Mouse (Mus musculus) stomach, postnatal 0 days (tissue): ENCODE results near the gene Esrp2. TPM values are rescaled to one million over a fixed set of nuclear protein-coding genes. Genes with fewer than 3 reads are reported as not detected.
A peak's percentile ranks its signal among the peaks of the same experiment; 100 is the strongest.

ENCODE experiments used
- ATAC-seq: fragments of 200-750 bp; cut with Nextera tagmentation; 2 replicates; pipeline ENCODE4 v1.8.0; 2017; ENCODE audit not compliant: low FRiP score, low TSS enrichment
- DNase-seq: peaks from one replicate; pipeline ENCODE4 v3.0.0-alpha.2; 2016; ENCODE audit warnings: low spot score
- H3K27ac ChIP-seq: fragments of 300-500 bp; sonication (generic); replicated peaks from 2 replicates; pipeline ENCODE4 v1.5.1; 2014; ENCODE audit warnings: mild to moderate bottlenecking, control low read depth
- H3K27me3 ChIP-seq: fragments of 300-500 bp; sonication (generic); 2 replicates; pipeline ENCODE4 v1.6.1; 2014; ENCODE audit warnings: low read length; ENCODE audit not compliant: control insufficient read depth, insufficient read depth
- H3K36me3 ChIP-seq: fragments of 300-500 bp; sonication (generic); 2 replicates; pipeline ENCODE4 v1.6.1; 2014; ENCODE audit warnings: low read length, mixed read lengths; ENCODE audit not compliant: control insufficient read depth, insufficient read depth
- H3K4me1 ChIP-seq: fragments of 300-500 bp; sonication (generic); replicated peaks from 2 replicates; pipeline ENCODE4 v1.6.1; 2014; ENCODE audit warnings: antibody characterized with exemption; ENCODE audit not compliant: control insufficient read depth, insufficient read depth
- H3K4me2 ChIP-seq: fragments of 300-500 bp; sonication (generic); replicated peaks from 2 replicates; pipeline ENCODE4 v1.6.1; 2014; ENCODE audit warnings: low read depth, mild to moderate bottlenecking, control low read depth, moderate library complexity
- H3K4me3 ChIP-seq: fragments of 300-500 bp; sonication (generic); 2 replicates; pipeline ENCODE4 v1.5.1; 2014; ENCODE audit warnings: low read depth, low read length, control low read depth
- H3K9ac ChIP-seq: fragments of 300-500 bp; sonication (generic); 2 replicates; pipeline ENCODE4 v1.6.1; 2014; ENCODE audit warnings: mild to moderate bottlenecking, low read length, control low read depth, mixed read lengths
- H3K9me3 ChIP-seq: fragments of 300-500 bp; sonication (generic); 2 replicates; pipeline ENCODE4 v1.6.1; 2016; ENCODE audit warnings: low read length; ENCODE audit not compliant: control insufficient read depth
- CTCF ChIP-seq: IDR thresholded peaks from 2 replicates; pipeline ENCODE4 v1.5.1; 2016; ENCODE audit warnings: antibody characterized with exemption, low read depth, mild to moderate bottlenecking, moderate library complexity
- EP300 ChIP-seq: optimal IDR thresholded peaks from 2 replicates; pipeline ENCODE3; 2016; ENCODE audit warnings: antibody characterized with exemption
- WGBS: fragments of 180-500 bp; shearing (Covaris S2); extraction: QIAGEN DNeasy Blood & Tissue Kit; methylation state at CpG from one replicate; pipeline ENCODE4 v1.1.7; 2014; 5-methylcytosine and 5-hydroxymethylcytosine counted together
- polyA plus RNA-seq: library from polyadenylated mRNA; unstranded; fragments of >200 nt; fragmentation: Nextera tagmentation; extraction: Ambion mirVana; gene quantifications from 2 replicates; pipeline ENCODE4 v1.2.1, GENCODE M21; 2015

The Esrp2 gene
- polyA plus RNA-seq, 1 experiment from 2014 or later, result 38.9 TPM

DNA sequence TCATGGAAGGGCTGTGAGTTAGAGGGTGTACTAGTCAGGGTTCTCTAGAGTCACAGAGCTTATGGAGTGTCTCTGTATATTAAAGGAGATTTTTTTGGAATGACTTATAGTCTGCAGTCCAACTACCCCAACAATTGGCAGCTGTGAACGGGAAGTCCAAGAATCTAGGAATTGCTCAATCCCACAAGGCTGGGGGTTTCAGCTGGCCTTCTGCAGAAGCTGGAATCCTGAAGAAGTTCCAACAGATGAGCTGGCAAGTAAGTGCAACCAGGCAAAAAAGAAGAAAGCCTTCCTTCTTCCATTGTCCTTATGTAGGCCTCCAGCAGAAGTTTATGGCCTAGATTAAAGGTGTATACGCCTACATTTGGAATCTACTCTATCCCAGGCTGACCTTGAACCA, 8.6 kb upstream of the Esrp2 start:
- H3K9ac ChIP-seq, result no peak overlapping the region
- DNase-seq, result no peak

DNA sequence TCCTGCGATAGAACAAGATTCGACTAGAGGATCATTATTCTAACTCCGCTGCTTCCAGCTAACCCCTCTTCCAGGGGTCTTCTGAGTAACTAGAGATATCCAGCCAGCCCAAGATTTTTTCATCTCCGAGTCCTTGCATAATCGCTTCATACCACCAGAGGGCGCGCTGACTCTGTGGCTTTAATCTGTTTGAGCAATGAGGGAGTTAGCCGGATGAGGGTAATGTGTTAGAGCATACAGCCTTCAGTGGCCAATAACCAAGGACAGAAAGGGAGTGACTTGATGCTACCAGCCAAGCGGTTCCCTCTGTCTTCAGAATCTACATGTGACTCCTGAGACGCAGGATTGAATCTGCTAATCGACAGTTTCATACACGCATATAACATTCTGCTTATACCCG, 4.0 kb upstream of the Esrp2 start:
- peak; percentile 87 for DNase-seq
- ATAC-seq, result no peak
- no peaks in the 10 kb centered on the region; the same call in 1 of the 2 replicates for H3K27me3 ChIP-seq
- TF ChIP-seq CTCF (peak; percentile 98), EP300 (no peak)
- no peaks in the 10 kb centered on the region for H3K9me3 ChIP-seq
- no peaks in the 10 kb centered on the region for H3K4me1 ChIP-seq
- H3K4me2 ChIP-seq, result no peak overlapping the region
- H3K4me3 ChIP-seq, result no peak overlapping the region
- H3K36me3 ChIP-seq, result no peaks in the 10 kb centered on the region
- WGBS, result 12% methylated on average over 13 of the region's 13 CpGs
- no peak overlapping the region for H3K9ac ChIP-seq
- no peak overlapping the region for H3K27ac ChIP-seq

More for the DNA sequence above, 8.6 kb upstream of the Esrp2 start:
- Histone ChIP-seq H3K36me3 (no peaks in the 10 kb centered on the region), H3K4me3 (no peak overlapping the region), H3K4me1 (no peaks in the 10 kb centered on the region), H3K4me2 (no peak overlapping the region), H3K27me3 (no peaks in the 10 kb centered on the region), H3K9me3 (no peaks in the 10 kb centered on the region), H3K27ac (no peak overlapping the region; the same call in 1 of the 2 replicates)
- no peak for TF ChIP-seq EP300
- TF ChIP-seq CTCF, result no peak
- no peak for ATAC-seq
- WGBS, result 72% methylated on average over 2 of the region's 2 CpGs

DNA sequence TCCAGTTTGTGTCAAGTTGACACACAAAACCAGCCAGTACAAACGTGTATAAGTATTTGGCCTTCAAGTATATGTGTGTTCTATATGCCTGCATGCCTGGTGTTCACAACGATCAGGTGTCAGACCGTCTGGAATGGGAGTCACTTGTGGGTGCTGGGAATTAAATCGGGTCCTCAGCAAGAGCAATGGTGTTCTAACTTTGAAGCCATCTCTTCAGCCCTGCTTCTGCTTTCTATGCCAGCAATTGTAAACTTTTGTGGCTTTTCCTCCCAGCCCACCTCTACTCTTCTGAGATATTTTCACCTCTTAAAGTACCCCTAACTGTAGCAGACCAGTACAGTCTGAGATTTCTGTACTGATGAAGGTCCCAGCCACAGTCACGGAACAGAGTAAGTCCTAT, 3.4 kb upstream of the Esrp2 start:
- 67% methylated on average over 5 of the region's 5 CpGs for WGBS
- H3K4me1 ChIP-seq, result no peaks in the 10 kb centered on the region
- ATAC-seq (no peak), DNase-seq (no peak)
- H3K9ac ChIP-seq, result no peak overlapping the region
- no peak overlapping the region for H3K4me2 ChIP-seq
- H3K27ac ChIP-seq, result no peak overlapping the region
- H3K27me3 ChIP-seq, result no peaks in the 10 kb centered on the region; the same call in 1 of the 2 replicates
- H3K36me3 ChIP-seq, result no peaks in the 10 kb centered on the region
- TF ChIP-seq EP300, result no peak
- no peak for TF ChIP-seq CTCF
- H3K9me3 ChIP-seq, result no peaks in the 10 kb centered on the region
- H3K4me3 ChIP-seq, result no peak overlapping the region

DNA sequence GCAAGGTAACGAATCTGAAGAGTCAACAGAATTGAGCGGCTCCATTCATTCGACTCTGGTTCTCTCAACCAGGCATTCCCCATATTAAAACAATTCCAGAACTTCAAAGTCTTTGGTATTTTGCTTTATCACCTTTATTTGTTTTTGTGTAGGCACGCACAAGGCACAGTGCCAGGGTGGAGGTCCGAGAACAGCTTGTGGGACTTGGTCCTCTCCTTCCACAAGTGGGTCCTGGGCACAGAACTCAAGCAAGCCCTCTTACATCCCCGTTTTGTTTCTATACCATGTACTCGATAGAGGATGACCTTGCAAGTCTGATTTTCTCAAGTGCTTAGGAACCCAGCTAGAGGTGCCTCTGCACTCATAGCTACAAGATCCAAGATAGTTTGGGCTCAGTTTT, 1.8 kb upstream of the Esrp2 start:
- peak overlapping the region; percentile 95 for H3K27ac ChIP-seq
- no peaks in the 10 kb centered on the region for H3K36me3 ChIP-seq
- DNase-seq (no peak), ATAC-seq (no peak)
- peak overlapping the region; percentile 78 for H3K4me2 ChIP-seq
- 11% methylated on average over 7 of the region's 7 CpGs for WGBS
- H3K9me3 ChIP-seq, result no peaks in the 10 kb centered on the region
- H3K9ac ChIP-seq, result peak overlapping the region; percentile 81
- TF ChIP-seq EP300 (no peak), CTCF (no peak)
- peak overlapping the region; percentile 62 for H3K4me3 ChIP-seq
- peaks cover 2% of the 10 kb centered on the region; the same call in 1 of the 2 replicates for H3K27me3 ChIP-seq
- no peaks in the 10 kb centered on the region for H3K4me1 ChIP-seq

DNA sequence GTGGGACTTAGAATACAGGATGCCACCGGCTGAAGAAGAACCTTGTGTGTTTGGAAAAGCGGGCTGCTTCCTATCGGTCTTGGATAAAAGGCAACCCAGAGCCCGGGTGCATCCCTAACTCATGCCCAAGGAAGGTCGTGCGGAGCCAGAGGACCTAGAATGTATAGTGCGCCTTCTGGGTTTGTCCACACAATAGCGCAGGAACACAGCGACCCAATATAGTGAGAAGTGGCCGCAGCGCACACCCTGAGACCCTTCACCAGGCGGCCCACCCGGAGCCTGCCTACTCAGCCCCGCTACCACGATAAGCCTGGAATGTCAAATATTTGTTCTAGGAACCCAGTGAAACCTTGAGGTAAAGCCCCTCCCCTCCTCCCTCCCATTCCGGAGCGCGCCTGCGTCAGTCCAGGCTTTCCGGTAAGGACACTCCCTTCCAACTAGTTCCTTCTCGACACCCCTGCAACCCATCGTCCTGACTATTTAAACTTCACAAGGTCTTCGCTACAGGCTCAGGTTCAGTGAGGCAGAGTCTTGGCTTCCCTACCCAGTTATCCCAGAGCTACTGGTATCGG, 1.2 kb upstream of the Esrp2 start:
- Histone ChIP-seq H3K27ac (peak overlapping the region; percentile 95), H3K4me2 (peak overlapping the region; percentile 78), H3K27me3 (peaks cover 2% of the 10 kb centered on the region; the same call in 1 of the 2 replicates), H3K36me3 (no peaks in the 10 kb centered on the region), H3K9me3 (no peaks in the 10 kb centered on the region), H3K4me3 (peak overlapping the region; percentile 62), H3K9ac (peak overlapping the region; percentile 81), H3K4me1 (no peaks in the 10 kb centered on the region)
- under 1% methylated on average over 21 of the region's 24 CpGs for WGBS
- DNase-seq, result peak; percentile 91
- no peak for TF ChIP-seq EP300
- no peak for TF ChIP-seq CTCF
- ATAC-seq, result 0 out of 2 replicates have a peak, but pooled peaks have one; percentile 1

DNA sequence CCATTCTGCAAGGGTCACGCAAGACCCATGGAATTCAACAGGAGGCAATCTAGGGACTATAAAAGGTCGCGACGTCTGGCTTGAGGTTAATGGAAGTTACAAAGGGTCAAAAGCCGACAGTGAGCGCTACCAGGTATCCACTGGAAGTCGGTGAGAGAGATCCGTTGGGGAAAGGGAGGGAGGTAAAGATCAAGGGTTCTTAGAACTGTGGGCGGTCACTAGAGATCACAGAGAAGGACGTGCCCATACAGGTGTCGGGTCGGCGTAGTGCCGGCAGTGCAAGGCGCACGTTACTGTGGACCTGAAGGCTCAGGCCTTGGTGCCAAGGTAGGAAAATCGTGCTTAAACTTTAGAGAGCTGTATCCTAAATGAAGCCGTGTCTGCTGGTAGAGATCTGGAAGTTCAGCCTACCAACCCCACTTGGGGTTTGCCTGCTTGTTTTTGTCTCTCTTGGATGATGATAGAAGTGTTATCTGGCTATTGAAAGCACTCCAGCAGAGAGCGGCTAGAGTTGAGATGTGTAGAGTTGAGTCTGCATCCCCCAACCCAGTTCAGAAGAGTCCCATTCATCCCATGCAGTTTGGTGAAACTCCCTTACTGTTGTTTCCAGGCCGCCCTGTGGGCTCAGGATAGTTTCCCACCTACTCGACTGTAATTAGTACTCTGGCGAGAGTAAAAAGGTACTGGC, 588 bp upstream of the Esrp2 start:
- DNase-seq (peak; percentile 52), ATAC-seq (no peak)
- Histone ChIP-seq H3K27me3 (peaks cover 2% of the 10 kb centered on the region; the same call in 1 of the 2 replicates), H3K4me1 (no peaks in the 10 kb centered on the region), H3K4me2 (peak overlapping the region; percentile 78), H3K9ac (peak overlapping the region; percentile 81), H3K36me3 (0 out of 2 replicates have a peak, but pooled peaks cover 4% of the 10 kb centered on the region), H3K27ac (peak overlapping the region; percentile 95), H3K4me3 (peak overlapping the region; percentile 62), H3K9me3 (no peaks in the 10 kb centered on the region)
- TF ChIP-seq CTCF (no peak), EP300 (no peak)
- 11% methylated on average over 22 of the region's 22 CpGs for WGBS
